Mouse (Mus musculus) lung, embryonic 14.5 days (tissue): ENCODE data around the gene Atxn7. TPM values are rescaled to one million over a fixed set of nuclear protein-coding genes. Genes with fewer than 3 reads are reported as not detected.

Experiments used
- ATAC-seq: fragments of 200-750 bp; cut with Nextera tagmentation; 2 replicates; pipeline ENCODE4 v1.8.0; 2017; ENCODE audit warnings: mild to moderate bottlenecking, moderate TSS enrichment, moderate library complexity; ENCODE audit not compliant: insufficient read depth
- DNase-seq: peaks from one replicate; pipeline ENCODE4 v3.0.0-alpha.2; 2015
- H3K27ac ChIP-seq: fragments of 300-500 bp; sonication (generic); 2 replicates; pipeline ENCODE4 v1.5.1; 2014; ENCODE audit warnings: low read depth, mild to moderate bottlenecking, moderate library complexity
- H3K27me3 ChIP-seq: fragments of 300-500 bp; sonication (generic); 2 replicates; pipeline ENCODE4 v1.6.1; 2014; ENCODE audit warnings: low read length, control low read depth; ENCODE audit not compliant: insufficient read depth
- H3K36me3 ChIP-seq: fragments of 300-500 bp; sonication (generic); 2 replicates; pipeline ENCODE4 v1.6.1; 2014; ENCODE audit warnings: control low read depth; ENCODE audit not compliant: insufficient read depth
- H3K4me1 ChIP-seq: fragments of 300-500 bp; sonication (generic); 2 replicates; pipeline ENCODE4 v1.6.1; 2014; ENCODE audit warnings: antibody characterized with exemption, control low read depth; ENCODE audit not compliant: insufficient read depth
- H3K4me2 ChIP-seq: fragments of 300-500 bp; sonication (generic); 2 replicates; pipeline ENCODE4 v1.6.1; 2014; ENCODE audit warnings: mild to moderate bottlenecking
- H3K4me3 ChIP-seq: fragments of 300-500 bp; sonication (generic); 2 replicates; pipeline ENCODE4 v1.5.1; 2014; ENCODE audit warnings: low read depth, low read length
- H3K9ac ChIP-seq: fragments of 300-500 bp; sonication (generic); 2 replicates; pipeline ENCODE4 v1.6.1; 2014
- H3K9me3 ChIP-seq: fragments of 300-500 bp; sonication (generic); 2 replicates; pipeline ENCODE4 v1.6.1; 2016; ENCODE audit warnings: low read depth, low read length, control low read depth
- CTCF ChIP-seq: IDR thresholded peaks from 2 replicates; pipeline ENCODE4 v1.5.1; 2016; ENCODE audit warnings: antibody characterized with exemption, low read depth
- WGBS: fragments of 180-500 bp; shearing (Covaris S2); extraction: QIAGEN DNeasy Blood & Tissue Kit; methylation state at CpG from one replicate; pipeline ENCODE4 v1.1.7; 2014; 5-methylcytosine and 5-hydroxymethylcytosine counted together
- polyA plus RNA-seq: library from polyadenylated mRNA; unstranded; fragments of >200 nt; fragmentation: Nextera tagmentation; extraction: Ambion mirVana; gene quantifications from 2 replicates; pipeline ENCODE4 v1.2.1, GENCODE M21; 2014

Atxn7 gene
- polyA plus RNA-seq, 1 experiment from 2014 or later, result 6.0 TPM

- ATAC-seq (peak; percentile 71), DNase-seq (peak; percentile 33)
- Histone ChIP-seq H3K36me3 (no peaks in the 10 kb centered on the region), H3K4me2 (no peak overlapping the region), H3K27ac (peak overlapping the region; percentile 54; the same call in 1 of the 2 replicates), H3K9ac (no peak overlapping the region), H3K27me3 (no peaks in the 10 kb centered on the region), H3K4me1 (peaks cover 8% of the 10 kb centered on the region; the same call in 1 of the 2 replicates), H3K4me3 (no peak overlapping the region), H3K9me3 (no peaks in the 10 kb centered on the region)
- 32% methylated on average over 5 of the region's 5 CpGs for WGBS
- no peak for TF ChIP-seq CTCF
Observed at GRCm38 (mm10) chr14:14064486-14065141, 103.4 kb downstream of the Atxn7 start.

- ATAC-seq, result peak; percentile 45; the same call in 1 of the 2 replicates
- no peaks in the 10 kb centered on the region for H3K27me3 ChIP-seq
Observed at GRCm38 (mm10) chr14:14065142-14065498, 103.9 kb downstream of the Atxn7 start.

GRCm38 (mm10) chr14:14066241-14066640 lies 105.0 kb downstream of the Atxn7 start:
- H3K4me1 ChIP-seq, result peaks cover 8% of the 10 kb centered on the region
- H3K36me3 ChIP-seq, result peaks cover 5% of the 10 kb centered on the region; the same call in 1 of the 2 replicates
- DNase-seq, result no peak
- no peak overlapping the region for H3K27ac ChIP-seq
- H3K4me3 ChIP-seq, result no peak overlapping the region
- H3K27me3 ChIP-seq, result no peaks in the 10 kb centered on the region
- H3K9ac ChIP-seq, result no peak overlapping the region
- H3K4me2 ChIP-seq, result no peak overlapping the region
- 71% methylated on average over 6 of the region's 6 CpGs for WGBS
- no peaks in the 10 kb centered on the region for H3K9me3 ChIP-seq
- ATAC-seq, result no peak
- no peak for TF ChIP-seq CTCF

More at GRCm38 (mm10) chr14:14065142-14065498, 103.9 kb downstream of the Atxn7 start:
- Histone ChIP-seq H3K4me2 (no peak overlapping the region), H3K4me1 (peaks cover 8% of the 10 kb centered on the region; the same call in 1 of the 2 replicates), H3K9ac (no peak overlapping the region), H3K9me3 (no peaks in the 10 kb centered on the region), H3K36me3 (no peaks in the 10 kb centered on the region), H3K27ac (peak overlapping the region; percentile 54; the same call in 1 of the 2 replicates), H3K4me3 (no peak overlapping the region)
- TF ChIP-seq CTCF, result no peak
- WGBS, result 53% methylated on average over 4 of the region's 4 CpGs
- DNase-seq, result peak; percentile 8

GRCm38 (mm10) chr14:14067648-14068472 lies 106.6 kb downstream of the Atxn7 start:
- DNase-seq (peak; percentile 65), ATAC-seq (peak; percentile 45)
- Histone ChIP-seq H3K9ac (no peak overlapping the region; the same call in 1 of the 2 replicates), H3K9me3 (no peaks in the 10 kb centered on the region), H3K36me3 (peaks cover 5% of the 10 kb centered on the region; the same call in 1 of the 2 replicates), H3K4me2 (peak overlapping the region; percentile 53), H3K4me1 (peaks cover 8% of the 10 kb centered on the region), H3K4me3 (no peak overlapping the region), H3K27ac (peak overlapping the region; percentile 77), H3K27me3 (no peaks in the 10 kb centered on the region)
- TF ChIP-seq CTCF, result no peak
- 9% methylated on average over 10 of the region's 10 CpGs for WGBS

GRCm38 (mm10) chr14:14068553-14068952 lies 107.3 kb downstream of the Atxn7 start:
- no peak for ATAC-seq
- H3K4me2 ChIP-seq, result no peak overlapping the region
- peaks cover 5% of the 10 kb centered on the region; the same call in 1 of the 2 replicates for H3K36me3 ChIP-seq
- peak overlapping the region; percentile 77 for H3K27ac ChIP-seq
- 33% methylated on average over 3 of the region's 3 CpGs for WGBS
- DNase-seq, result no peak
- H3K9ac ChIP-seq, result no peak overlapping the region
- H3K4me3 ChIP-seq, result no peak overlapping the region
- peaks cover 8% of the 10 kb centered on the region for H3K4me1 ChIP-seq
- TF ChIP-seq CTCF, result no peak
- no peaks in the 10 kb centered on the region for H3K9me3 ChIP-seq
- no peaks in the 10 kb centered on the region for H3K27me3 ChIP-seq

GRCm38 (mm10) chr14:14070541-14071315 lies 109.5 kb downstream of the Atxn7 start:
- H3K27ac ChIP-seq, result peak overlapping the region; percentile 18; the same call in 1 of the 2 replicates
- no peak for DNase-seq
- H3K36me3 ChIP-seq, result peaks cover 5% of the 10 kb centered on the region; the same call in 1 of the 2 replicates
- no peak for ATAC-seq
- no peaks in the 10 kb centered on the region for H3K9me3 ChIP-seq
- no peak for TF ChIP-seq CTCF
- no peak overlapping the region for H3K4me3 ChIP-seq
- H3K9ac ChIP-seq, result no peak overlapping the region
- H3K27me3 ChIP-seq, result no peaks in the 10 kb centered on the region
- 43% methylated on average over 6 of the region's 6 CpGs for WGBS
- H3K4me2 ChIP-seq, result no peak overlapping the region
- H3K4me1 ChIP-seq, result peaks cover 8% of the 10 kb centered on the region
